Mouse (Mus musculus): ENCODE results near the gene Exosc6. TPM values are rescaled to one million over a fixed set of nuclear protein-coding genes. Genes with fewer than 3 reads are reported as not detected.
A peak's percentile ranks its signal among the peaks of the same experiment; 100 is the strongest.
"Not testable (repeated sequence)": the region's sequence is repeated elsewhere in the genome, so short reads cannot be mapped to it uniquely, and the experiment has no call there.

The Exosc6 gene
- polyA plus RNA-seq, 1 experiment from 2014 or later: 31.6 TPM

DNA sequence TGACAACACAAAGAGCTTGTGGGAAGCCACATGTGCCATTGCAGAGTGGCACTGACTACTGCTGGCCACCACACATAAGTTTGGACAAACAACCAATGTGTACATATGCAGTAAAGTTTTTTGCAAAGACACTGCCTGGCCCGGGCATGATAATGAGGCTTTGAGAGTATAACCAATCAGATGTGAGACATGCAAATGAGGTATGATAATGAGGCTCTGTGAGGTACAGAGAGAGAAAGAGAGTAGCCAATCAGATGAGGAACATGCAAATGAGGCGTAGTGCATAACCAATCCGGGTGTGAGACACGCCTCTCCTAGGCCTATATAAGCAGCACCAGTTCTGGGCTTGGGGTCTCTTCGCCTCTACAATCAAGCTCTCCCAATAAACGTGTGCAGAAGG, 36.2 kb downstream of the Exosc6 start, which contains the start of gene Clec18a:
Clec18a (minus strand) TSS at position 101 of the 400 bp plus-strand sequence.
- 89% methylated on average over 4 of the region's 6 CpGs for WGBS

DNA sequence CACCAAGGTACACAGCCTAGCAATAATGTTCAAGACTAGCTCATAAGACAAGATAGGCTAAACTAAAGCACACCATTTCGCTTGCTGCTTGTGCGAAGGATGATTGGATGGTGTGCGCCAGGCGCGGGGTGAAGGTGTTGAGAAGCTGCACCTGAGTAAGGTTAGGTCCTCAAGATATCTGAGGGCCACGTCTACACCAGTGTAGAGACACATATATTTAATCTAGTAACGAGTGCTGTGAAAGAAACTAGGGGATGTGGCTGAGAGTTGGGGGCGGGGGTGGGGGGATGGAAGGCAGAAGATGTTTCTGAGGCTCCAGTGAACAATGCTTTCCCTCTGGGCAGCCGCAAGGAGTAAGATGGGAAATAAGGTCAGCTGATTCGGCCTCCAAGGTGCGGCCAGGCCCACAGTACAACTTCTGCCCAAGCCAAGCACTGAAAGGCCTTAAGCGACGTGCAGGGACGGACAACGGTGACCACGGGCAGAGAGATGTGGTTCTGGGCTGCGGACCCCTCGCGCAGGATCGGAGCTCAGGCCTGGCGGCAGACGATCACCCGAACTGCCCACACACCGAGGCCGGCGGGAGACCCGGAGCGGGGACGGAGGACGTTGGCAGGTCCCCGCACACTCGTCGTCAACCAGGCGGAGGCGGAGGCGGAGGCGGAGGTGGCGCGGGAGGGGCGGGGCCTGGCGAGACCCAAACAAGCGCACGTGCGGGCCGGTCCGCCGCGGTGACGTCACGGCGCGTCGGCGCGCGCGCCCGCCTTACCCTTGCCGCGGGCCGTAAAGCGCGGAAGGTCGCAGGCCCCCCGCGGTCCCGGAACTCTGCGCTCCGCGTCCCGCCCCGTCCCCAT, 38.0 kb downstream of the Exosc6 start, which contains the start of gene Pdpr:
Pdpr (plus strand) TSS at position 766 of the 854 bp plus-strand sequence.
- ATAC-seq (replicated peaks; ENCODE audit: low FRiP score) (peak; percentile 88), DNase-seq (ENCODE audit: low spot score) (peak; percentile 88)
- no peaks in the 10 kb centered on the region for H3K9me3 ChIP-seq (ENCODE audit: control insufficient read depth, low read length)
- peaks cover 9% of the 10 kb centered on the region for H3K4me1 ChIP-seq (replicated peaks; ENCODE audit: control insufficient read depth, insufficient read depth, low read length)
- no peaks in the 10 kb centered on the region for H3K27me3 ChIP-seq (replicated peaks; ENCODE audit: control insufficient read depth, insufficient read depth, low read length)
- peak within 1 kb of the TSS; percentile 94 for H3K4me2 ChIP-seq
- no peak within 1 kb of the TSS for H3K27ac ChIP-seq (ENCODE audit: low read depth, low read length)
- peak within 1 kb of the TSS; percentile 72 for H3K4me3 ChIP-seq (ENCODE audit: low read depth, low read length)
- peak within 1 kb of the TSS; percentile 66 for H3K9ac ChIP-seq (ENCODE audit: low read depth, low read length)
- 6% methylated on average over 58 of the region's 72 CpGs for WGBS
- no peaks in the 10 kb centered on the region for H3K36me3 ChIP-seq (ENCODE audit: control insufficient read depth, insufficient read depth, low read length)

More for the DNA sequence above, 36.2 kb downstream of the Exosc6 start, which contains the start of gene Clec18a:
- H3K9me3 ChIP-seq (ENCODE audit: control insufficient read depth, low read length); ATAC-seq (replicated peaks; ENCODE audit: low FRiP score); H3K9ac ChIP-seq (ENCODE audit: low read depth, low read length); DNase-seq (ENCODE audit: low spot score); H3K27me3 ChIP-seq (replicated peaks; ENCODE audit: control insufficient read depth, insufficient read depth, low read length); H3K4me3 ChIP-seq (ENCODE audit: low read depth, low read length); H3K4me1 ChIP-seq (replicated peaks; ENCODE audit: control insufficient read depth, insufficient read depth, low read length); H3K4me2 ChIP-seq; H3K36me3 ChIP-seq (ENCODE audit: control insufficient read depth, insufficient read depth, low read length); H3K27ac ChIP-seq (ENCODE audit: low read depth, low read length): not testable (repeated sequence)

DNA sequence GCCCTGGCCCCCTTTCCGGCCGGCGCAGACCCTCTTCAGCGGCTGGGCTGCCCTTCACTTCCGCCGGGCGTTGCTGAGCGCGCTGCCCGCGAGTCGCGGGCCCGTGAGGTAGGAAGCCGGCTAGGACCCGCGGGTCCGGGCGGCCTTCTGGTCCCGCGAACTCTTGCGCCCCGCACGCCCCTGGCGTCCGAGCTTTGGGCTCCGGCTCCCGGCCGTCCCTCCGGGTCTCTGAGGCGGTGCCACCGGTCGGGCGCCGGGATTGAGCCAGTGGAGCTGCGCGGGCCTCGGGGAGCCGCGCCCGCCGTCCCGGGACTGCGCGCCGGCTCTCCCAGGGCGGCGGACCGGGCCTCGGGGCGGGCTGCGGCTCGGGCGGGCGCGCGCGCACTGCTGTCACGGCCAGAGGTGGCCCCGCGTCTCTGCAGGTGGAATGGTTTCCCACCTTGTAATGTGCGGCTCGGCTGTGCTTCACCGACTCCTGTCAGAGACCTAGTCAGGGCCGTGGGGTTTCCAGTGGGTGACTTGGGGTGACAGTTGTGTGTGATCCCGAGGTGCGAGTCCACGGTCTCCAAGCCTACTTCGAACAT, 38.7 kb downstream of the Exosc6 start:
- Histone ChIP-seq H3K9ac (ENCODE audit: low read depth, low read length) (peak overlapping the region; percentile 66), H3K4me3 (ENCODE audit: low read depth, low read length) (peak overlapping the region; percentile 72), H3K4me2 (peak overlapping the region; percentile 76)
- under 1% methylated on average over 47 of the region's 69 CpGs for WGBS
- ATAC-seq (replicated peaks; ENCODE audit: low FRiP score): peak; percentile 75
- H3K36me3 ChIP-seq (ENCODE audit: control insufficient read depth, insufficient read depth, low read length); H3K9me3 ChIP-seq (ENCODE audit: control insufficient read depth, low read length); H3K27me3 ChIP-seq (replicated peaks; ENCODE audit: control insufficient read depth, insufficient read depth, low read length); H3K27ac ChIP-seq (ENCODE audit: low read depth, low read length); H3K4me1 ChIP-seq (replicated peaks; ENCODE audit: control insufficient read depth, insufficient read depth, low read length): not testable (repeated sequence)
- DNase-seq (ENCODE audit: low spot score): peak; percentile 58

Small RNA genes within 50 kb of the gene (microRNA-seq; reads per million reads assigned to microRNA genes)
- gene Gm24103 (ENCODE audit: borderline number of aligned reads) (not detected), gene Mir3473d (ENCODE audit: borderline number of aligned reads) (3.2 reads per million)

Other genes starting within 250 kb of the Exosc6 start
- 51.4 and 57.3 TPM in 2 replicates for gene Cog4, start 209.7 kb upstream of the Exosc6 start, polyA plus RNA-seq (2014; fragmentation: Nextera tagmentation; extraction: Ambion mirVana)
- gene Sf3b3, start 209.6 kb upstream of the Exosc6 start, polyA plus RNA-seq (2014; fragmentation: Nextera tagmentation; extraction: Ambion mirVana): 187 and 214 TPM in 2 replicates
- gene Fuk, start 153.9 kb upstream of the Exosc6 start, polyA plus RNA-seq (2014; fragmentation: Nextera tagmentation; extraction: Ambion mirVana): 6.8 and 9.0 TPM in 2 replicates
- 21.9 and 22.0 TPM in 2 replicates for gene St3gal2, start 136.4 kb upstream of the Exosc6 start, polyA plus RNA-seq (2014; fragmentation: Nextera tagmentation; extraction: Ambion mirVana)
- gene Ddx19a, start 58.5 kb upstream of the Exosc6 start, polyA plus RNA-seq (2014; fragmentation: Nextera tagmentation; extraction: Ambion mirVana): 35.0 TPM in 2 replicates
- 7.1 TPM in 2 replicates for gene Ddx19b, start 24.6 kb upstream of the Exosc6 start, polyA plus RNA-seq (2014; fragmentation: Nextera tagmentation; extraction: Ambion mirVana)
- 86.5 and 96.2 TPM in 2 replicates for gene Aars, start 23.2 kb upstream of the Exosc6 start, polyA plus RNA-seq (2014; fragmentation: Nextera tagmentation; extraction: Ambion mirVana)
- gene Clec18a, start 36.1 kb downstream of the Exosc6 start, polyA plus RNA-seq (2014; fragmentation: Nextera tagmentation; extraction: Ambion mirVana): not detected in 2 replicates
- 5.1 and 5.3 TPM in 2 replicates for gene Pdpr, start 38.3 kb downstream of the Exosc6 start, polyA plus RNA-seq (2014; fragmentation: Nextera tagmentation; extraction: Ambion mirVana)
- gene Glg1, start 202.9 kb downstream of the Exosc6 start, polyA plus RNA-seq (2014; fragmentation: Nextera tagmentation; extraction: Ambion mirVana): 36.4 and 40.1 TPM in 2 replicates
- 81.6 and 96.1 TPM in 2 replicates for gene Rfwd3, start 243.9 kb downstream of the Exosc6 start, polyA plus RNA-seq (2014; fragmentation: Nextera tagmentation; extraction: Ambion mirVana)

Data from liver, embryonic 11.5 days (tissue).